Mouse (Mus musculus) liver, embryonic 14.5 days (tissue): ENCODE measurements around the gene 2310022A10Rik.

Experiments
- CTCF ChIP-seq: IDR thresholded peaks from 2 replicates; pipeline ENCODE4 v1.5.1; 2016; ENCODE audit warnings: antibody characterized with exemption, low read depth, control low read depth
- EP300 ChIP-seq: IDR thresholded peaks from 2 replicates; pipeline ENCODE4 v1.6.1; 2016; ENCODE audit warnings: antibody characterized with exemption, low read depth

DNA sequence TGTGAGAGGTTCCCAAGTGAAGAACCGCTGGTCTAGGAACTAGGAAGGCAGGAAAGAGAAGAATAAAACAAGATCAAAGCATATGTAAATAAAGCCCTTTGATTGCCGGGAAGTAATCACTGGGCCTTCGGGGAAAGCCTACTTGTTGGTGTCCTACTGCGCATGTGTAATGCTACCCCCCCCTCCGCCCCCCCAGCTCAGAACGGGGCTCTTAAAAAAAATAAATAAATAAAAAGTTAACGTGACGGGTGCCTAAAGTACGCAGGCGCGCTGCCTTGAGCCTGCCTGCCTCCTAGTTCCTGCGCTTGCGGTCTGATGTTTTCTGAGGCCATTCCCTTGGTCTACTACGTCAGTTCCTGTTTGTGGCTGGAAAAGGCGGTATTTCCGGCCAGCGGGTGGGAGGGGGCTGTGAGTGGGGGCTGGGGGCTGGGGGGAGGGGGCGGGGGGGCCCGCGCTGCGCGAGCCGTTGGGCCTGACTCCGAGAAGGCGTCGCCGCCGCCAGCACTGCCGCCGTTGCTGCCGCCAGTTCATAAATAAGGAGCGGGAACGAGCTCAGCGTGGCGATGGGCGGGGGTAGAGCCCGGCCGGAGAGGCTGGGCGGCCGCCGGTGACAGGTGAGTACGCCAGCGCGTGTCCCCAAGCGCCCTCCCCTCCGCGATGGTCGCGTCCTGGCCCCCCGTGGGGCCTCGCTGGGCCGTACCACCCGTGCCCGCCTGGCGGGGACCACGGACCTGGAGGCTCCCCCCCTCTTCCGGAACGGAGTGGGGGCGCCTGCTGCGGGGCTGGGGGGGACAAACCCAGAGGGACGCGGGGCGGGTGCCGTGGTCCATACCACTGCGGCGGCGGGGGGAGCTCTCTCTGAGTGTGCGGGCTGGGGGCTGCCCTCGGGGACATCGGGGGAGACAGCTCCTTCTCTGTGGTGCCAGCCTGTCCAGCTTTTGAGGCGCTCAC, 38.5 kb downstream of the 2310022A10Rik start, which contains the start of gene Akt2:
- TF ChIP-seq CTCF, result no peak
- no peak; the same call in 1 of the 2 replicates for TF ChIP-seq EP300
